Mouse (Mus musculus) kidney, postnatal 25 days (tissue): ENCODE measurements around the gene 4930402F06Rik.

Experiments used
- DNase-seq, 2 experiments: peaks; one replicate each; pipeline ENCODE4 v3.0.0; 2021; ENCODE audit warnings: mixed read lengths in 2 of 2

4930402F06Rik gene

GRCm38 (mm10) chr2:35397096-35397495 lies at the start of gene 4930402F06Rik:
4930402F06Rik (minus strand) TSS chr2:35397175.
- DNase-seq = no peak

GRCm38 (mm10) chr2:35446300-35446699 lies 49.3 kb upstream of the 4930402F06Rik start:
- peak in 1 of 2 experiments; percentile 58 for DNase-seq

GRCm38 (mm10) chr2:35445610-35446009 lies 48.6 kb upstream of the 4930402F06Rik start:
- DNase-seq = peak in 1 of 2 experiments; percentile 39

- DNase-seq = no peak
These were observed 47.8 kb upstream of the 4930402F06Rik start for GRCm38 (mm10) chr2:35444764-35445262.

GRCm38 (mm10) chr2:35443981-35444763 lies 47.2 kb upstream of the 4930402F06Rik start:
- peak in 1 of 2 experiments; percentile 33 for DNase-seq

DNA sequence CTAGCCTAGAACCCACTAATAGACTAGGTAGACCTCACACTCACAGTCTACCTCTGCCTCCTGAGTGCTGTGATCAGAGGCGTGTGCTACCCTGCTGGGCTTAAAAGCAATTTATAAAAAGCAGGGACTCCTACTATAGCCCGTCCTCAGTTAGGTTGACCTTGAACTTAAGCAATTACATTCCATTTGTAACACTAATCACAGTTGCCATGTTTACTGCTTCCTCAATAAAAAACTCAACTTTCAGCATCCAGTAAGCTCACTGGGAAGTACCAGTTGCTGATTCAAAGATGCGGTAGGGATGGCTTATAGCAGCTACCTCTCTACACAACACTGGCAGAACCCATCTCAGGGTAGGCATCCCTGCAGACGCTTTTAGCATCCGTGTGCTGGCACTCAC lies 46.4 kb upstream of the 4930402F06Rik start:
- no peak for DNase-seq

DNA sequence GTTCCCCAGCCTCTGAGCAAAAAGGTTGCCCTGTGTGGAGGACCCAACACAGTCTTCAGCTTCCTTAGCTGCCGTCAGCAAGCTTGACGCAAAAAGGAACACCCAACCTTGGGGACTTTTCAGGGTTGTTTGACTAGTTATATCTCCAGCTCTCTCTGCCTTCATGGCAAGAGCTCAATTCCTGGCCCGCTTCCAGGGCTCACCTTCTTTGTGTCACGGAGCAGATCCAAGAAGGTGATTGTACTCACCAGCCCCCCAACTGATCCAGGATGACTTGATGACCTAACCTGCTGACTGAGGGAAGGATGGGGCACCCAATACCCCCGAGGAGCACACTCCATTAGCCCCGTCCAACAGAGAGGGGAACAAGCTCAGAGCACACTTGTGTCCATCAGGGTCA lies 45.1 kb upstream of the 4930402F06Rik start:
- DNase-seq = no peak

GRCm38 (mm10) chr2:35441419-35441818 lies 44.4 kb upstream of the 4930402F06Rik start:
- no peak for DNase-seq

DNA sequence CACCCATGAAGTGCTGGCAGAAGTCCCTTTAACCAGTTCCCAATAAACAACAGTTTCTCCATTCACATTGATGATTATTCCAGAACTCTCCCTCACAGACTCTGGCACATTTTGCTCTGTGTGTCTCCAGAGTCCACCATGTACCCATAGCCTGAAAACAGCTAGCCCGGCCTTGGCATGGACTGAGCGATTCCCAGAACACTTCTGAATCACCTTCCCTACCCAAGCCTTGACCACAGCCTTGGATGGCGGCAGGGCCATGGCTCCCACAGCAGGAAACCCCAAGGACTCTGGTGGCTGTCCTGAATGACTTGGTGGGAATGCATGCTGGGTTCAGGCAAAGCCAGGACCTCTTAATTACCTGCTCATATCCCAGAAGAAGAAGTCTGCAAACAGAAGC lies 43.5 kb upstream of the 4930402F06Rik start:
- DNase-seq = no peak

- DNase-seq = no peak
These were observed 40.8 kb upstream of the 4930402F06Rik start for GRCm38 (mm10) chr2:35437796-35438195.

DNA sequence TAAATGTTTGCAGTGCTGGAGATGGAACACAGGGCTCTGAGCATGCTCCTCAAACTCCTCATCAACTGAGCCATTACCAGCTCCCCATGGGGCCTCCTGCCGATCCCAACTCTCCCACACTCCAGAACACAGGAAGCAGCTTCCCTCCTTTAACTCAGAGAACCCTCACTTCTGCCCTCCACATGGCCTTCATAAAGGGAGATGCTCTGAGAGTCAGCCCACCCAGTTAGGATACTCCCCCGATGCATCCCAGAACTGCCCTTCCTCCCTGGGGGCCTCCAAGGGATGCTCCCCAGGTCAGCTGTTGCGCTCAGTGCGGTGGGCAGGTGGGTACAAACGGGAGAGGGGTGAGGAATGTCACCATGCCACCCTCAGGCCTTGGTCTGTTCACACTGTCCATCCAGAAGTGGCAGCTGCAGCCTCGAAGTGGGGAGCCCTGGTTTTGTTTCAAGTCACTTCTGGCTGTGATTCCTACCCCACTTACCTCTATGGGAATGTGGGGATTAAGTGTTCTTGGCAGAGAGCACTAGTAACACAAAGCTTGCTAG lies 37.7 kb upstream of the 4930402F06Rik start:
- no peak for DNase-seq

- DNase-seq = peak; percentile 56 to 75
These were observed 36.5 kb upstream of the 4930402F06Rik start for GRCm38 (mm10) chr2:35433428-35433827.

DNA sequence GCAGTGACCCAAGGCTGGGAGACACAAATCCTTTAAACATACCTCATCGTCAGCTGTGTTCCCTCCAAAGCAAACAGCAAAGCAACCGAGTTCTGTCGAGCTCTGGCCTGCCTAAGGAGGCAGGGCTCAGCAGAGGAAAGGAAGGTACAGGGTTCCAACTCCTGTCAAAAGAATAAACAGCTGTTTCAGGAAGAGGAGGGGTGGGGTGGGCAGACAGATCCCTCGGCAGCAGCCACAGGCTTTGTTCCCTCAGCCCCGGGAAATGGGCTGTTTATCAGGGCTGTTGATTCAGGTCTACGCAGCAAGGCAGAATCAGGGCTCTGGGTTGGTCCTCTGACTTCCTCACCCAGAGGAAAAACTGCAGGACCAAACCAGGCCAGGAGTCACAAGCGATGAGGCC lies 35.5 kb upstream of the 4930402F06Rik start:
- DNase-seq = peak; percentile 50 to 73

DNA sequence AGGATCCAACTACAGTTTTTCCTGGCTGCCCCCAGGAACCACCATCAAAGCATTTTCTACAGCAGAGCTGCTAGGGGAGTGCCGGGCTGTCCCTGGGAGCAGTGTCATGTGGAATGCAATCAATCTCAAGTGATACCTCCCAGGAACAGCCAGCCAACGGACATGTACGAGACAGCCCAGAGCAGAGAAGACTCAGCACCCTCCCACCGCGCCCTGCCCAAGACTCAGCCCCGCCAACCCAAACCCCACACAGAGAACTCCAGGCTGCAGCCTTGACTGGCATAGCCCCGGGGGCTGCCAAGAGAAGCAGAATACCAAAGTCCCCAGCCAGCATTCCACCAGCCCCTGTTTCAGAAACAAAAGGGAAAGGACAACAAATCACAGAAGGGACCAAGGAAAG lies 35.0 kb upstream of the 4930402F06Rik start:
- DNase-seq = peak; percentile 39 to 70

- no peak for DNase-seq
These were observed 33.8 kb upstream of the 4930402F06Rik start for GRCm38 (mm10) chr2:35430806-35431205.

- DNase-seq = no peak
These were observed 31.8 kb upstream of the 4930402F06Rik start for GRCm38 (mm10) chr2:35428615-35429300.

DNA sequence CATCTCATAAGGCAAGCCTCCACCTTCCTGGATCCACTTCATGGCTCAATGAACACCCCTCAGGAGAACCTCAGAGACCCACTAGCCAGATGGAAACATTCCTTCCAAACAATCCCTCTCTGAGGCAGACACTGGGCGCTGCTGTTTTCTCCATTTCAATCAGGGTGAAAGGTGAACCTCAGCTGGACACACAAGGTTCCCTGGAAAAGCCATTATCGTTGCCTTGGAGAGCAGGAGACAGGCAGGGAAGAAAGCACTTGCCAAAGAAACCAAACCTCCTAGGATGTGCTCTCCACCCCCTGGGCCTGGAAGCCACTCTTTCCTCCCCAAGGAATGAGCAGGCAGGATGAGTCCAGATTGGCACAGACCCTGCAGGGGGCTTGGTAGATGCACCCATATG lies 30.6 kb upstream of the 4930402F06Rik start:
- DNase-seq = no peak

GRCm38 (mm10) chr2:35423711-35424339 lies 26.9 kb upstream of the 4930402F06Rik start:
- DNase-seq = no peak

DNA sequence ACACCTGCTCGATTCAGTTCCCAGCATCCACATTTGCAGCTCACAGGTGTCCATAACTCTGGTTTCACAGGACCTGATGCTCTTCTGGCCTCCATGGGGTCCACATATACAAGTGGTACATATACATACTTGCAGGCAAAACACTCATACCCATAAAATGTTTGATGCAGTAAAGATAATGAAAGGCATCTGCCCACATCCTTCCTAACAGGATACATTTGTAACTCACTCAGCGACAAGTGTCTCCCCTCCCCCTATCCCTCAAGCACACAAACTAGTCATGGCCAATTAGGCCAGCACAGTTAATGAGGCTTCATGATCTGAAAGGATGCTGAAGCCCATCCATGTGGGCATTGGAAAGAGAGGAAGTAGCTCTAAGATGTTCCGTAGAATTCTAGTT lies 25.4 kb upstream of the 4930402F06Rik start:
- no peak for DNase-seq

DNA sequence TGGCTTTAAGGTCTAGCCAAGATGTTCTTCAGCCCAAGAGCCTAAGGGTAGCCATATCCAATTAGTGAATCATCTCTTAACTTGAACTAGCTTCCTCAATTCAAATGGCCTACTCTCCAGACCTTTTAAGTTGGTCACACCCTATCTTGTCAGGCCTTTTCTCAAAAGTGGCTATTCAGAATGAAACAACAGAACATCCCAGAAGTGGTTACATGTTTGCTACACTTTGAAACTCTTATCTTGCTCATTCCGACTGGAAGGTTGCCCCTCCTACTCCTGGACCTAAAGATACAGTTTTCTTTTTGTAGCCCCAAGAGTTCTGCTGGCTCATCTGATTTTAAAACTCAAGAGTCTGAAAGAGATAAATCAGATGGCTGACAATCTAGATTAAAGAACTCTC lies 23.7 kb upstream of the 4930402F06Rik start:
- DNase-seq = no peak

- no peak for DNase-seq
These were observed 22.7 kb upstream of the 4930402F06Rik start for GRCm38 (mm10) chr2:35419671-35420070.

GRCm38 (mm10) chr2:35419243-35419642 lies 22.3 kb upstream of the 4930402F06Rik start:
- DNase-seq = no peak

DNA sequence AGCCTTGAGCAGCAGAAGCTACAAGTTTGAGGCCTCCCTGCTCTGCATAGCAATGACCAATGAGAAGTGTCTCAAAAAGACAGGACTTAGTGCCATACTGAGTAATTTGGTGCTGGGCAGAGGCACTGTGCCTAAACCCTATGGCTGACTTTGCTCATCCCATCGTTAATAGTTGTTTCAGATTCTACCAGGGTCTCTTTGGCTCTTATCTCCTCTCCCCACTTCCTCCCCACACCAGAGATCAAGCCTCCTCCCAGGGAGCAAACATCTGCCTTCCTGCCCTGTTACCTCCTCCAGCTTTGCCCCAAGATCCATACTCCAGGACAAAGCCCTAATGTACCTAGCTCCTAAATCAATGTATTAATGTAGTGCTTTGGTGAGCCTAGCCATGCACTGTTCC lies 20.3 kb upstream of the 4930402F06Rik start:
- no peak for DNase-seq
